Mouse (Mus musculus): Measurements from ENCODE around the gene Ankrd65. TPM values are rescaled to one million over a fixed set of nuclear protein-coding genes. Genes with fewer than 3 reads are reported as not detected.
"Not testable (repeated sequence)": the region's sequence is repeated elsewhere in the genome, so short reads cannot be mapped to it uniquely, and the experiment has no call there.

The Ankrd65 gene
- polyA plus RNA-seq (2012; rRNA removed) = not detected in 2 replicates

- 90% methylated on average over 3 of the region's 3 CpGs for WGBS
- no peak for DNase-seq (ENCODE audit: low read depth, low spot score)
These were observed at the start of gene Ankrd65 for GRCm38 (mm10) chr4:155790021-155790489. Gene Ankrd65 (plus strand): TSS chr4:155790439.

DNA sequence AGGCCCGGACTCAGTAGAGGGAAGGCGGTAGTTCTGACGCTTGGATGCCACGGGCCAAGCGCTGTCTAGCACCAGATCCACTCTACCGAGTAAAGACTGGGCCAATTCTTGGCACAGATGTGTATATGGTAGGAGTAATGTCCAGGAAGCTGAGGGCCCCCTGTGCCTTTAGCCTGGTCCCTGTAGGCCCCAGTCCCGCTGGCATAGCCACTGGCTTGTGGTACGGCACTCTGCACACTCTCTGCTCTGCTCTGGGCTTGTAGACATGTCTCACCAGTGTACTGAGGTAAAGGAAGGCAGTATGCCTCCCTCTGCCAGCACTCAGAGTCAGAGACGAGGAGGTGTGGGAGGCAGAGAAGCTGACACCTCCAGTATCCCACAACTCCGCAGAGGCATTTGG is 49.6 kb upstream of the Ankrd65 start:
- 85% methylated on average over 10 of the region's 10 CpGs for WGBS
- DNase-seq (ENCODE audit: low read depth, low spot score) = not testable (repeated sequence)

DNA sequence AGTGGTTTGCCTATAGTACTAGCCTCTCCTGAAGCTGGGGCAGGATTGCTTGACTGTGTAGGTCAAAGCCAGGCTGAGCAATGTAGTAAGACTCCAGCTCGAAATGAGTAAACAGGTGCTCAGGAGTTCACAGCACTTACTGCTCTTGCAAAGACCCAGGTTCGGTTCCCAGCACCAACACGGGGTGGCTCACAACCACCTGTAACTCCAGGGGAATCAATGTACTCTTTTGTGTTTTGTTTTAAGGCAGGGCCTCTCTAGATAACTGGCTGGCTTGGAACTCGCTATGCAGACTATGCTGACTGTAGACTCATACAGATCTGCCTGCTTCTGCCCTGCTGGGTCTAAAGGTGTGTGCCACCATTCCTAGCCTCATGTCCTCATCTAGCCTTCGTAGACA is 47.6 kb upstream of the Ankrd65 start:
- WGBS = 90% methylated on average over 5 of the region's 5 CpGs
- no peak for DNase-seq (ENCODE audit: low read depth, low spot score)

GRCm38 (mm10) chr4:155744474-155744873 is 45.8 kb upstream of the Ankrd65 start:
- 84% methylated on average over 8 of the region's 8 CpGs for WGBS
- no peak for DNase-seq (ENCODE audit: low read depth, low spot score)

DNA sequence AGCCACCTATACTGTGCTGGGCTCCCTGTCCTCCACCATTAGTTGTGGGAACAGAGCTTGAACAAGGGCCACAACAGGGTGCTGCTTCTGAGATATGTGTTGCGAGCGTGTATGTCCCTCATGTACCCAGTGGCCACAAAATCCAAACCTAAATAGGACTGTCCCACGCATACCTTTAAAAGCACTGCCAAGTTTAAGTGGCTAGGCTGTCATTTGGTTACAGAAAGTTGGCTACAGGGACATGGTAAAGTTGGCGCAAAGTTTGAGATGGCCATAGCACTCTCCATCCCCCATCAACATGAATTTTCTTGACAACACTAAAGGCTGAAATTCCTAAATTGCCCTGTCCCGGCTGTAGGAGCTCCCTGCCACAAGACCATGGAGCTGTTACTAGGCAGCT is 45.1 kb upstream of the Ankrd65 start:
- 91% methylated on average over 5 of the region's 5 CpGs for WGBS
- DNase-seq (ENCODE audit: low read depth, low spot score) = no peak

GRCm38 (mm10) chr4:155746036-155746548 is 44.1 kb upstream of the Ankrd65 start:
- WGBS = 86% methylated on average over 8 of the region's 8 CpGs

DNA sequence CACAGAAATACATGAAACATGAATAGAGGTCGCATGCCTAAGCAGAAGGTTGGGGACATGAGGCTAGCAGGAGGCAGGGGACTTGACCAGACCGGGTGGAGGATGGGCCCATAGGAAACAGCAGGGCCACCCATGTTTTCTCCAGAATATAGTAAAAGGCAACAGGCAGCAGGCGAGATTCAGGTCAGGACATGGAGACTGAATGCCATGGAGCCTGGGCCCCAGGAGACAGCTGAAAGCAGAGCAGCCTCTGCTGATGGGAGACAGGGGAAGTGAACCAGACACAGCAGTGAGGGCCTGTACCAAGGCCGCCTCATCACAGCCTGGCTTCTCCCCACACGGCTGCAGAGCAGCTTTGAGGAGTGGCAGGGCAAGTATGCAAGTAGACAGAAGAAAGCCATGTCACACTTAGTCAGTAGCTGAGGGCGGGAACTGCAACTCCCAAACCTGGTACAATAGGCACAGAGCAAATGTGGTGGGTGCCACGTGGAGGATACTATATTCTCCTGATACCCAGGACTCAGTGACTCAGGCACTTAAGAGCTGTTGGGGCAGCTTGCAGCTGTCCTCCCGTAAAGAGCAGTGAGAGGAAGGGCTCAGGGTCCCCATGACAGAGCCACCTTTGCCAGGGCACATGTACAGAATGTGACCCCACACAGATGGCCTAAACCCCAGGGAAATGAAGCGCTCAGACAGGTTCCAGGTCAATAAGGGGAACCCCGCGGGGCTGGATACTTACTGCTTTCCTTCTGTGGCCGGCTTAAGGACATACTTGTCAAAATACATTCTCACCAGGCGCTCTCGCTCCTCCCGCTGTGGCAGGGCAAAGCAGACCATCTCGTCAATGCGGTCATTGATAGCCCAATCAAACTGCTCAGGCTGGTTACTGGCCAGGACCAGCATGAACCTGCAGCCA is 43.4 kb upstream of the Ankrd65 start:
- WGBS = 87% methylated on average over 17 of the region's 17 CpGs
- no peak for DNase-seq (ENCODE audit: low read depth, low spot score)

More at GRCm38 (mm10) chr4:155746036-155746548, 44.1 kb upstream of the Ankrd65 start:
- DNase-seq (ENCODE audit: low read depth, low spot score) = no peak

DNA sequence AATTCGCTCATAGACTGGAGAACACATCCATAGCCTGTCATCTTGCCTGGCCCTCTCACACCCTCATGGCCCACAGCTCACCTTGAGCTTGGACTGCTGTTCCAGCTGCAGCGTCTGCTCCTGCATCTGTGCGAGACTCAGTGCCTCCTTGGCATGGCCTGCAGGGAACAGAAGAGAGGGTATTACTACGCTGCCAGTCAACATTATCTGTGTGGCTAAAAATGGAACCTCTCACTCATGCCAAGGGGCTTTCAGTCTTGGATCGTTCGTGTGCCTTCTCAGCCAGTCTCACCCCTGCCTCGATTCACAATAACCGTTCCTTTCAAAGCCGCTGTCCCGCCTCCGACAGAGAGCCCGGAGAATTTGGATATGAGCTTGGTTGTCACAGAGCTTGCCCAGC is 33.2 kb upstream of the Ankrd65 start:
- DNase-seq (ENCODE audit: low read depth, low spot score) = no peak

DNA sequence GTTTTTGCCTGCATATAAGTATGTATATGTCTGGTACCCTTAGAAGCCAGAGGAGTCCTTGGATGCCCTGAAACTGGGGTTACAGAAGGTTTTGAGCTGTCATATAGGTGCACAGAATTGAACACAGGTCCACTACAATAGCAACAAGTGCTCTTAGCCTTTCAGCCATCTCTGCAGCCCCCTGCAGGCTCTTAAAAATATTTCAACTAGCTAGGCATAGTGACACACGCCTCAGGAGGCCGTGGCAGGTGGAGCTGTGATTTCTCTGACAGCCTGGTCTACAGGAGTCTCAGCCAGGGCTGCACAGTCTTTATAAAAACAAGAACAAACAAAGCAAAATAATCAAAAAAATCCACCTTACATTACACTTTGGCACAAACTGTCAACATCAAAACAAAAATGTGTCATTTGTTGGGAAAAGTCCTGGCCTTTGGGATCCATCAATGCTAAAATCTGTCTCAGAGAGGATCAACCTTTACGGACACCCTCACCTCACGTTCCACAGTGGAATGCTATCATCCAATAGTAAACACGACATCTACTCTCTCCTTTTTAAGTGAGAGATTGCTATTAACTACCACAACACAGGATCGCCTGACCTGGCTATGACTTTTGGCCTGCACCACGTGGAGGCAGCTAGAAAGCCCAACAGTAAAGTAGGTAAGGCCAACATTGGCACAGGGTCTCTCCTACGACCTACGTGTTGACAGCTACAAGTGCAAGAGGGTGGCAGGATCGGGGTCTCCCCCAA is 30.2 kb upstream of the Ankrd65 start:
- no peak for DNase-seq (ENCODE audit: low read depth, low spot score)
- WGBS = 1% methylated on average over 10 of the region's 10 CpGs

More for the DNA sequence above, 33.2 kb upstream of the Ankrd65 start:
- 90% methylated on average over 12 of the region's 12 CpGs for WGBS

DNA sequence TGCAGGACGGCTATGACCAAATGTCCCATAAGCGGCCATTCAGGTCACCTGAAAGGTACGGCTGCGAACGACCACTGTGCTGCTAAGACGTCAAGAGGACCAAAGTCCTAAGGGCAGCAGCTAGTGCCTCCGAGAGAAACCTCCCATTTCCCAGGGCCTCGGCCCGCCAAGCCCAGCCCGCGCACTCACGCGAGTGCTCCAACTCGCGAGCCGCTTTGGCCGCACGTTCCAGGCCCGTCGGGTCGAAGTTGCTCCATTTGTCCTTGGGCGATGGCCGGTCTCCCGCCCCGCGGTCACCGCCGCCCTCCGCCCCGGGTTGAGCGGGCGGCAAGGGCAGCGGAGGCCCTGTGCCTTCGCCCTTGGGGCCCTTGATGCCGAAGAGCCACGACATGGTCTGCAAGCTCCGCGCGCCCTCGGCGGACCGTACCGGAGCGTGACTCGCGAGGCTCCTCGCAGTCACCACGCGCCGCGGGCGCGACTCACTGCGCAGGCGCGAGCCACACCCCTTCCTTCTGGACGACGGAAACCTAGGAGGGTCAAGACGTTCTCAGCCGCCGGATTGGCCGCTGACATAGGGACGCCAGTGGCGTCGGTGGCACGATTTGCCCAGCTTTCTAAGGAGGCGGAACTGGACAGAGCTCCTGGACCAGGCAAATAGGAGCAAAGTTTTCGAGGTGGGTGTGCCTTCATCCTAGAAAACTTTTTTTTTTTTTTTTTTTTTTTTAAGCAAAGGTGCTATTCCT is 29.5 kb upstream of the Ankrd65 start, which contains the start of gene Atad3a:
TSS of gene Atad3a (minus strand) at position 481 of the 743 bp plus-strand sequence.
- WGBS = 1% methylated on average over 68 of the region's 68 CpGs
- peak; percentile 67 for DNase-seq (ENCODE audit: low read depth, low spot score)

DNA sequence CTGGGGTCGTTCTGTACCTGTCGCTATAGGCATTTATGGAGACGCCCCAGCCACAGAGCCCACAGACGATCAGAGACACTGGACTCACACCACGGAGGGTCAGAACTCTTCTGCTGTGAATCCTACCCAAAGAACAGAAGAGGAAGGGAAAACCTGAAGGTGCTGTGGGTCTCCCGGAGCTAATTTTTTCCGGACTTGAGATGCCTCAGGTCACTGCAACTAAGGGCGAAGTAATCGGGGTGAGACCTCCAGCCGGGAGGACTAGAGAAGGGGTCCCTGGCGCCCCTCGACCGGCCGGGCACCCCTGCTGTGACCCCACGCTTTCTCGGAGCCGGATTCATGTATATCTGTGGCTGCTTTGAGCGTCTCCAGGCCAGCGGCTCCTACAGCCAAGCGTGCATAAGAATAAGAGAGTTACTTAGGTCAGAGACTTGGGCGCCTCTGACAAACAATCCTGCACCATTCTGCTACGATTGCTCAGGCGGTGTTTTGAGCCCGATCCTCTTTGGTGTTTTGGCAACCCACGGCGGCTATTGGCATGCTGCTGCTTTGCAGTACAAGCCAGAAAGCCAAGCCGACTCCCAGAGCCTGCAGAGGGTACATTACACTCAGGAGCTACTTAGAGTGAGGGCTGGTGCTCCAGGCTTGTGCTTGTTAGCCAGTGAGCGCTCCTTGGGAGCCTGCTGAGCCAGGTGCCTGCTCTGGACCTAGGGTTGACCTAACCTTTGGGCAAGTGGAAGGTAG is 28.7 kb upstream of the Ankrd65 start:
- no peak for DNase-seq (ENCODE audit: low read depth, low spot score)
- WGBS = 2% methylated on average over 28 of the region's 28 CpGs

DNA sequence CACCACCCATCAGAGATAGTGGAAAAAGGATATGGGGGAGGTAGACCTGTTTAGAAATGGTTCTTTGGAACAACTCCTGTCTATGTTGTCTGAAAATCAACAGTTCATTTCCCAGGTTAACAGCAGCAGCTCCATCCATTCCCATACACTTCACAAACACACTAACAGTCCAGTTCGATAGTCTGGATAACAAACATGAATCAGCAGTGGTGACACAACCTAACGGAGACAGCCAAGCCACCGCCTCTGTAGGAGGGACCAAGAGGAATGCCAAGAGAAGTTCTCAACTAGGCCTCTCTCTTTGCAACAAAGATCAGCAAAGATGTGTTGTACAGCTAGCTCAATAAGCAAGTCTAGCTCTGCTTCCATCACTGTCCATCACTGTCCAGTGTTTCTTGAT is 27.9 kb upstream of the Ankrd65 start:
- 67% methylated on average over 3 of the region's 3 CpGs for WGBS
- no peak for DNase-seq (ENCODE audit: low read depth, low spot score)

DNA sequence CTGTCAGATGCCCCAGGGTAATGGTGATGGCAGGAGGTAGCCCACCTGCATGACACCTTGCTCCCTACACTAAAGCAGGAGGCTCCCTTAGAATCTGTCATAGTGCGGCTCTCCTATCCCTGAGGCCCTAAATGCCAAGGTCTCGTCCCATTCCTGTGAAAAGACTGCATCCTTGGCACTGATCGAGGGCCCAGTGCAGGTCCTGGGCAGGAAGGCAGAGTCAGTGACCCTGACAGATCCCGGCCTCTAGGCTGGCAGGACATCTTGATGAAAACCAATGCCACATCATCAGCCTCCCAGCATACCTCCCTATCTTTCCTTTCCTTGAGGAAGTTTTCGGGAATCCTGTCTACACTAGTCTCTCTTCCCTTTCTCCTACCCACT is 20.8 kb upstream of the Ankrd65 start:
- 58% methylated on average over 5 of the region's 5 CpGs for WGBS
- DNase-seq (ENCODE audit: low read depth, low spot score) = no peak

DNA sequence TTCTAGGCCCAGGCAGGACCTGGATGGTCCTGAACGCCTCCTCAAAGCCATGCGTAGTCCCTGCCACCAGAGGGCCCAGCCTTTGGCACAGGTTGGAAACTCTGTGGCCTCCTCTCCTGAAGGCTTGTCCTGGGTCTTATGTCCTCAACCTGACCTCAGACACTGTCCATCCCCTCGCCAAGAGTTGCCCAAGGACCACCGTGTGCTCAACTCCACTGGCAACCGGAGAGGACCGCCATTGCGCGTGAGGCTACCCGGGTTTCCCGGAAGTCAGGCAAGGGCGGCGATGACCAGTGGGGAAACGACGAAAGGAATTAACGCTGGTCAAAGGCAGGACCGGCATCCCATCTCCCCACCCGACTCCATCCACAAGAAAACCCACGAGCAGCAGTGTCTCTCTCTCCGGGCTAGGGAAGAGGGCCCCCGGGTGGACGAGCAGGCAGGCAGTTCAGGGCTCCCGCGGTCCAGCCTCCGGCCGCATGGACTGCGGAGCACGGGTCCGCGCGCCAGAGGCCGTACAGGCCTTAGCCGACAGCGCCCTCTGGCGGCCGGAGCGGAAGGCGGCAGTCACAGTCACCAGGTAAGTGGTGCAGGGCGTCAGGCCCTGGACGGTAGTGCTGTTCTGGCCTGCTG is 20.2 kb upstream of the Ankrd65 start:
- peak; percentile 70 for DNase-seq (ENCODE audit: low read depth, low spot score)
- under 1% methylated on average over 39 of the region's 39 CpGs for WGBS

DNA sequence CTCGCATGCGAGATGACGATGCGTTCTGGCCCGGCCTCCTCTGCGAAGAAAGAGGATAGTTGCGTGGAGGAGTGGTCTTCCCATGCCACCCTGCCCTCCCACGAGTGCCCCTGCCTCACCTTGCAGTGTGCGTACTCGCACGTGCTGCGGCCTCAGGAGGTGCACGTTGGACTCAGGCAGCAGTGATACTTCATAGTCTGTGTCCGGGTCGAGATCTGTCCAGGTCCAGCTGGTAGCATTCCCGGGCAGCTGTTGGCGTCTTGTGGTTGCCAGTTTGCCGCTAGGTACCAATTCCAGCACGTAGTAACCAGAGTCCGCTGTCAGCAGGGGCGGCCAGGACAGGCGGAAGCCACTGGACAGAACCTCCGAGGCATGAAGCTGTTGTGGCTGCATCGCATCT is 19.6 kb upstream of the Ankrd65 start:
- WGBS = 54% methylated on average over 24 of the region's 24 CpGs
- DNase-seq (ENCODE audit: low read depth, low spot score) = no peak

DNA sequence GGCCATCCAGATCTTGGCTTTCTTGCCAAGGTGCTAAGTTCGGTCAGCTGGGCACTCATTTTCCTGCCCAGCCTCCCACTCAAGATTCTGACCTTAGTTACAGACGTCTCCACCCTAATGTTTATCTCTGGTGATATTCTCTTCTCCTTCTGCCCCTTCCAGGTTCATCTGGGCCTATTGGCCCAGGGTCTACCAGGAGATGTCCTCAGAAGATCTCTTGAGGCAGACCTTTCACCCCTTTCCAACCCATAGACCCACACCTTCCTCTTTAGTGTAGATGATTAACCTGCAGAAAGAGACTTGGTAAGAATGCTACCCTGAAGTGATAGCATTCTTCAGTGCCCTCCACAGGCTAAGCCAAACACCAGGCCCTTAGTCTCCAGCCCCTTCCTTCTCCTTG is 18.5 kb upstream of the Ankrd65 start:
- 53% methylated on average over 2 of the region's 2 CpGs for WGBS
- no peak for DNase-seq (ENCODE audit: low read depth, low spot score)

DNA sequence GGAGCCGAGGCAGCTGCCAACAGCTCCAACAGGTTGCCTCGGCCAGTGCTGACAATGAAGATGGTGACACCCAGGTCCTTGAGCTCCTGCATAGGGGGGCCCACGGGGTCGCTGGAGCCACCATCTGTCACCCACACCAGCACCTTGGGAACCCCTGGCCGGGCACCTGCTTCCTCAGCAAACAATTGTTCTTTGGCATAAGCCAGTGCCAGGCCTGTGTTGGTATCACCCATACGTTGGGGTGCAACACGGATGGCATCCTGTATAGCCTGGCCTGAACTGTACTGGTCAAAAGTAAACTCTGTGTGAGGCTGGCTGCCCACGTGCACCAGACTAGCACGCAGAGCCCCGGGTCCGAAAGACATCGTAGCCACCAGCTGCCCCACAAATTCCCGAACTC is 17.5 kb upstream of the Ankrd65 start:
- WGBS = 88% methylated on average over 13 of the region's 13 CpGs
- no peak for DNase-seq (ENCODE audit: low read depth, low spot score)

DNA sequence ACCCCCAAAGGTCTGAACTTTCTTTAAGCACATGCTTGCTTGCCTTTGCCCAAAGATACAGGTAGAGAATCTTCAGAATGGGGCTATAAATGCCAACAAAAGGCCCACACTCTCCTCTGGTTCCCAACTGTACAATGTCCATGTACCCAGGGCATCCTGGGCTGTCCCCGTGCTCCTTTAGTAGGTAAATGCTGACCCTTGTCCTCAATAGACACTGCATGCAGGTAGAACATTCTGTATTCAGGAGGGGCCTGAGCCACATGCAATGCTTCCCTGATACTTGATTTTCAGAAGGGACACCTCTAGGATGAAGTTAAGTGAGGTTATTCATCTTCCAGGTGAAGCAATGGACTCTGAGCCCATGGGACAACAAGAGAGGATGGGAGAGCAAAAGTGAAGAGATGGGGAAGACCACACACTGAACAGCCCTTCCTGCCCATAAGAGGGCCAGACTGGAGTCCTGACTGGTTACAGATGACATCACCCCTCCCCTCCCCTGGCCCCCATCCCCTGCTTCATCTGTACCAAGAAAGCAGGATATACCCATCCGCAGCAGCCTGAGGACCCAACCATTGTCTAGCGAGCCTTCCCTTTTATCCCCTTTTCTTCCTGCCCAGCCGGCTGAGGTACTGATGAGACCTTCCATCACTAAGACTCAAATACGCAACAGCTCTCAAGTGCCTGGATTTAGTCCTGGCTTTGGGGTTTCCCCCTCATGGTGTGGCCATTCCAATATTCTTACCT is 16.7 kb upstream of the Ankrd65 start:
- no peak for DNase-seq (ENCODE audit: low read depth, low spot score)
- 55% methylated on average over 5 of the region's 5 CpGs for WGBS

Data from large intestine, adult 2 months (tissue).